Mouse (Mus musculus): ENCODE data around the gene Shank2.

- TF ChIP-seq CTCF (IDR thresholded peaks at IDR 0.05; ENCODE audit: low read depth) (no peak), EP300 (IDR thresholded peaks at IDR 0.05; ENCODE audit: low read depth) (no peak)
Measured at GRCm38 (mm10) chr7:144038741-144039140, 37.0 kb downstream of the Shank2 start.

Measured in liver, postnatal 0 days (tissue).